Mouse (Mus musculus): ENCODE measurements at regions not wholly inside any gene's neighbourhood (a gene's known extent, or its start where the extent isn't known, plus 50 kb on each side); places are given as distances from the start of the nearest gene placed in this dataset.

- DNase-seq: no peak
Measured at GRCm38 (mm10) chr7:117859419-117859818, 256.6 kb downstream of the Rps15a start.

DNA sequence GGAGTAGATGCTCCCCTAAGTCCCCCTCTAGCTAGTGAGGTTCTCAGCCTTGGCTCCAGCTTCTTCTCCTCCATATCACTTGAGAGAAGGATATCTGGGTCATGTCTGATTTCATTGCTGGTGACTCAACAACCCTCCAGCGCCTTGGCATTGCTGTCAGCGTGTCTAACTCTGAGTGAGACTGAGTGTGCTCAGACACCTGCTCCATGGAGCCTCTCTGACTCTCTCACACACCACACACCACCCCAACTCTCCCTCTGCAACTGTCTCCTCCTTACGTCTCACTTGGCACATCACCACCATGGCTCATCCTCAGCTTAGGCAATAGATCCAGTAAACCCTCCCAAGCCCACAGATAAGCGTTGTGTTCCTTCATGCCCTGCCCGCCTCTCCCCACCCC, 260.0 kb downstream of the Rps15a start:
- DNase-seq: no peak

DNA sequence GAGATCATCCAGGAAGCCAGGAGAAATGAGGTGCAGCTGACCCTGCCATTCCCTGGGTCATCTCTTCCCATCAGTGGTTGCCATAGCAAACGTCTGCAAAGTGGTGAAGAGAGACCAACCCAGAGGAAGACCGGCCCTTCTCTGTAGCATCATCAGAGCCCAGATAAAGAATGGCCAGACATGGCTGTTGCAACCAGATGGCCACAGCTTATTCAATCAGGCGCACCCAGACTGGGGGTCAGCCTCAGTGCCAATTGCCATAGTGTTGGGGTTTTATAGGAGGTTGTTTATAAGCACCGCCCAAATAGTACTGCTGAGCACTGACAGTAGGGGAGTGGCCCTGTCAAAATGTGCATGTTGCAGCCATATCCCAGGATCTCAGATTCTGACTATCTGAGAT, 262.3 kb downstream of the Rps15a start:
- no peak for DNase-seq

DNA sequence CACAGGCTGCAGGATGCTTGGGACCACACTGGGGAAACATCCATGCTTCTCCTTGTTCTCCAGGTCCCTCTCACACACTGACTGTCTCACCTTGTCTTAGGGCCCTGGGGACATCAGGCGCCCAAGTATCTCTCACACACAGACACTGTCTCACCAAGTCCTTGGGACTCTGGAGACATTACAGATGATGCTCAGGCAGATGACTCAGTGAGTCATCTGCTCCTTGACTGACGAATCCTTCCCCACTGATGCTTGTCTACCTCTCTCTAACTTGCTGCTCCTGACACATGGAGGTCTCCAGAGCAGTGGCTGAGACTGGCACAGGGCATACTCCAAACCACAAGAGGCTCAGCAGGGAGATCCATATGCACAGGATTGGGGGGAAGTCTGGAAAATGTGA, 263.1 kb downstream of the Rps15a start:
- no peak for DNase-seq

DNA sequence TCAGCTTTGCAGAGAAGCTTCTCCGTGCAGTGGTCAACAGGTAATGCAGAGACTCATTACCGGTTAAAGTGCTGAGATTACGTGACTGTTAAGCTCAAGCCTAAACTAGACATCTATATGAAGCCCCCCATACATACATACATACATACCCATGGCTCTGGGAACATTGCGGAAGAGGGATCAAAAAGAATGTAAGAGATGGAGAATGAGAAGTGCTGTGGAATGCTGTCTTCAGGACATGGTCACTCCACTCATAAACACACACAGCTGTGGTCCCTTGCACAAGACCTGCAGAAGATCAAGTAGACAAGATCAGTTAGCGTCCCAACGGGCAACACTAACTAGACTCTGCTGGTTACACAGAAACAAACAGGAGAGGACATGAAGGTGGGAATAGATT, 265.2 kb downstream of the Rps15a start:
- no peak for DNase-seq

GRCm38 (mm10) chr7:117846041-117846440, 269.9 kb downstream of the Rps15a start:
- DNase-seq: no peak

- no peak for DNase-seq
Measured at GRCm38 (mm10) chr7:117842780-117843179, 273.2 kb downstream of the Rps15a start.

GRCm38 (mm10) chr7:117795035-117795434, 321.0 kb downstream of the Rps15a start:
- no peak for DNase-seq

DNA sequence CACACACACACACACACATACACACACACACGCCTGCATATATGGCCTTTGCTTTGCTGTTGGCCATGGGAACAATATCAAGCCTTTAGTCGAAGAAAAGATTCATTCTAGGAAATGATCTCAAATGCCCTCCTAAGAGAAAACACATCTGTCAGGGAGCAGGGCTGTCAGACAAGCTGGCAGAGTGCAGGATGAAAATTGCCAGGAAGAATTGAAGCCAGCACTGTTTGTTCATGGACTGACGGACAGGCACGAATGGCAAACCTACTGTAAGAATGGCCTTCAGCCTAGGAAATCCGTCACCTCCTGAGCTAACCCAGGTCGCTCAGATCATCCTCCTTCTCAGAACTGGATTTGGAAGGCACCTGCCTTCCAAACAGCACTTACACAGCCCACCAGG, 322.0 kb downstream of the Rps15a start:
- DNase-seq: no peak

- DNase-seq: no peak
Measured at GRCm38 (mm10) chr7:117792456-117792855, 323.5 kb downstream of the Rps15a start.

DNA sequence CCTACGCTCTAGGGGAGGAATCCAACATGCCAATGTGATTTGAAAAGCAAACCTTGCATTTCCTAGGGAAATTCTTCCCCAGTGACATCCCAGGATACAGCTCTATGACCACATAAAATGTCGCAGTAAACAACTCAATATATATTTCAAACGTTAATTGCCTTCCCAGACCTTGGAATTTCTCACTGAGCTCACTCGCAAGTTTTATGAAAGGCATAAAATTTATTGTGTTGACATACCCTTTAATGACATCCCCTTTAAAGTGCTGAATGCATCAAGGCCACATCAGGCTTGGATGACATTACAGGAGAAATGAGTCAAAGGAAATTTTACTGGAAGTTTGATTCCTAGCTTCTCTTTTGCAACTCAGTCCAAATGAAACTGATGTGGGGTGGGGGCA, 337.0 kb downstream of the Rps15a start:
- DNase-seq: no peak

DNA sequence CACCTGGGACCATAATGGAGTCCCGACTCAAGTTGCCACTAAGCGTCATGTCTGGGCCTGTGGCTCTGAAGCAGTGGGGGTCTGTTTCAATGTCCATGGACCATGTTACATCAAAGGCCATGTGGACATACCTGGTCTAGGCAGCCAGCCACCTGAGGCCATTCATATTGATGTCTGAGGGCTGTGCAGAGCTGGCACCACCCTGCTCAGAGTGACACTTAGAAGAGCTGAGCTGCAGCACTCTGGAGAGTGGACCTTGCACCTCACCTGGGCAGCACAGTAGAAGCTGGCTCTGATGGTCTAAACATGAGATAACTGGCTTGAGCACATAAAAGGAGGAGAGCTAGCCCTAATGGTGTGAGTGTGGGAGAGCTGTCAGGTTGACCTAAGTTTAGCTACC, 338.1 kb downstream of the Rps15a start:
- no peak for DNase-seq

DNA sequence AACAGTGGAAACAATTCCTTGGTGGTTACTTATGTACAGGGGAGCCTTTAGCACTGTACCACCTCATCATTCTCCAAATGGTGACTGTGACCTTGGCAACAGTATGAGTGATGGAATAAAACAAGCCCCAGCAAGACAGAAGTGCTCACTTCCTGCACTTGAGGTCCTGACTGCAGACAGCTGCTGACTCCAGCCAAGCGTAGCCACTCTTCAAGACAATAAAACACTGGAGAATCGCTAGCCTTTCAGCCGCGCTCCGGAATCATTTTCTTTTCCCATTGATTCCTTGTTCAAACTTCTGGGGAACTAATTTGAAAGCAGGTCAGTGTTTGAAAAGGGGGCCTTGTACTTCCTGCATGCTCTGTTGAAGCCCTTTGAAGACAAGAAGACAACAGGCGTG, 344.2 kb downstream of the Rps15a start:
- DNase-seq: no peak

DNA sequence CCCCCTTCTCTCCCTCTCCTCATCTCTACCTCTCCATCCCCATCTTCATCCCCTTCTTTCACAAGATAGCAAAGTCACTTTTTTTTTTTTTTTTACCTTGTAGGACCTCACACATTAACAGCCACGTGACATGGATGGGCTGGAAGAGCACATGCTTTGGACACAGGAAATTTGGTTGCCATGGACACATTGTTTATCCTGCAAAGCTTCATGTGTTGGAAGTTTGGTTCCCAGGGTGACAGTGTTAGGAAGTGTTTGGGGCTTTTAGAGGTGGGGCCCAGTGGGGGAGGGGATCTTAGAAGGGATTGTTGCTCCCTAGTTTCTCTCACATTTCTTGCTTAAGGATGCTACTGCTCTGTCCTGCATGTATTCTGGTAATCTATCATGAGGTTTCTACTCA, 356.5 kb downstream of the Rps15a start:
- no peak for DNase-seq

DNA sequence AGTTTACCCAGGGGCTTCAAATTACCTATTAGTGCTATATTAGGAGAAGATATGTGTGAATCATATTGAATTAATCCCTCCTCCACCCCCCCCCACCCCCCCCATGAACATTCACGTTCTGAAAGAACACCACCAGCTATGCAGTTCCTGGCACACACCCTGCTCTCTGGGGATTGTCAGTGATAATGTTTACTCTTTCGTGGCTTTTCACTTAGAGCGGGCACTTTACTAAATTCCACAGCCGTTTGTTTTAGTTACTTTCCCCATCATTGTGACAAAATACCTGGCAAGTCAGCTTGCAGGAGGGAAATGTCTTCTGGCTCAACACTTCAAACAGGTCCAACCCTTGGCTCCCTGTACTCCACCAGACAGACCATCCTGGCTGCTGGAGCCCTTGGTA, 359.0 kb downstream of the Rps15a start:
- DNase-seq: no peak

GRCm38 (mm10) chr7:117755830-117756229, 360.2 kb downstream of the Rps15a start:
- DNase-seq: no peak

- peak; percentile 21 for DNase-seq
Measured at GRCm38 (mm10) chr7:117753296-117753695, 362.7 kb downstream of the Rps15a start.

DNA sequence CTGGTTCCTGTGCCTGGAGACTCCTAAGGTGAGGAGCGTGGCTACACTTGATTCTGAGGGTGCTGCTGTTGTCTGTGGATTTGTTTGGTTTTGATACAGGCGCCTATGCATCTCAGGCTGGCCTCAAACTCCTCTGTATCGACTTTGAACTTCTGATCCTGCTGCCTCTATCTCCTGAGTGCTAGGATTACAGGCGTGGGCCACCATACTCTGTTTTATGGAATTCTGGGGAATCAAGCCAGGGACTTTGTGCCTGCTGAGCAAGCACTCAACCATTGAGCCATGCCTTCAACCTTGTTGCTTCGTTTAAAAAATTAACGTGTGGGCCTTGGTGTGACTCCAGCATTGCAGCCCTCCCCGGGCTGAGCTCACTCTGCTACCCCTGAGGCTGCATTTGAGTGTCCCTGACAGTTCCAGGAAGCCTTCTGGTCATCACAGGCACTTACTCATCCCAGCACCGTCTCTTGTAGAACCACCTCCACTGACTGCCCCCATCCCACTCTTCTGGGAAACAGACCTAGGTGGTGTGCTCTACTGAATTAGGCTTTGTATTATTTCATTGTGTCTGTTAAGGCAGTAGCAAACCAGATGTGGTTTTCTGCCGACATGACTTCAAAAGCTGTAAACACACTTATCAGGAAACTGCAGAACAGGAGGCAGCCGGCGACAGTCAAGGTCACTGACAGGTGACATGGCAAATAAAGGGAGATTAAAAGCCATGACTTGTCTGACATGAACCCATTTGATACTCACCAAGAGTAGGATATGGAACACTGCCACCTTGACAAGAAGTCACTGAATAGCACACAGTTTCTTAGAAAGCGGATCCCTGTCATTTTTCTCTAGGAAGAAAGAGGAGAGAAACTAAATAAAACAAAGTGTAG, 363.4 kb downstream of the Rps15a start:
- DNase-seq: no peak

- DNase-seq: no peak
Measured at GRCm38 (mm10) chr7:117747991-117748390, 367.2 kb downstream of the Xylt1 start.

DNA sequence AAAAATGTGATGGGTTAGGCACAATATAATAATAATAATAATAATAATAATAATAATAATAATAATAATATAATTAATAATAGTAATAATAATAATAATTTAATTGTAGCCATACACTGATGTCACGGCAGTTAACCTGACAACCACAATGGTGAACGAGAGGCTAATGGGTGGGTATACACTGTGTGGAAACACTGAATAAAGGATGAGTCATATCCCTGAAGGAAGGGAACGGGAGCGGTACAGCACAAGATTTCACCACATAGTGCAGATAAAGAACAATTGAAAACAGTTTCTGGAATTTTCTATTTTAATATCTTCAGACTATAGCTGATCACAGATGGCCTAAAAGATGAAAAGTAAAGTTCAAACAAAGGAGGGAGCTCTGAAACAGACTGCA, 365.6 kb downstream of the Xylt1 start:
- DNase-seq: no peak

DNA sequence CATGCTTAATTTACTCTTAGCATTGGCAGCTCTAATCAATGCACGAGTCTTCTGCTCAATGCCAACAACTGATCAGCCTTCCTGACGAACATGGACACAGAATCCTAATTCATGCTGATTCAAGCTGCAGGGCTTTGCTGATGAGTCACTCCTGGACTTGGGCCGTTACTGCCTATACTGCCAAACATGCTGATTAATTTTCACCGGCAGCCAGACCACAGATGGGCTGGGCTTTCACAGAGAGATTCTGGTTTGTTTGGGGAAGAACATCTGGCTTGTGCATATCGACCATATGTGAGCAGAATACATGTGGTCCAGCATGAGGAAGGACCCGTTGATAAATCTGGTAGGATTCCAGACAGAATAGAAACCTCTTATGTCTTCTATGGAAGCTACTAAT, 358.9 kb downstream of the Xylt1 start:
- DNase-seq: no peak

GRCm38 (mm10) chr7:117735699-117736020, 354.9 kb downstream of the Xylt1 start:
- DNase-seq: no peak

DNA sequence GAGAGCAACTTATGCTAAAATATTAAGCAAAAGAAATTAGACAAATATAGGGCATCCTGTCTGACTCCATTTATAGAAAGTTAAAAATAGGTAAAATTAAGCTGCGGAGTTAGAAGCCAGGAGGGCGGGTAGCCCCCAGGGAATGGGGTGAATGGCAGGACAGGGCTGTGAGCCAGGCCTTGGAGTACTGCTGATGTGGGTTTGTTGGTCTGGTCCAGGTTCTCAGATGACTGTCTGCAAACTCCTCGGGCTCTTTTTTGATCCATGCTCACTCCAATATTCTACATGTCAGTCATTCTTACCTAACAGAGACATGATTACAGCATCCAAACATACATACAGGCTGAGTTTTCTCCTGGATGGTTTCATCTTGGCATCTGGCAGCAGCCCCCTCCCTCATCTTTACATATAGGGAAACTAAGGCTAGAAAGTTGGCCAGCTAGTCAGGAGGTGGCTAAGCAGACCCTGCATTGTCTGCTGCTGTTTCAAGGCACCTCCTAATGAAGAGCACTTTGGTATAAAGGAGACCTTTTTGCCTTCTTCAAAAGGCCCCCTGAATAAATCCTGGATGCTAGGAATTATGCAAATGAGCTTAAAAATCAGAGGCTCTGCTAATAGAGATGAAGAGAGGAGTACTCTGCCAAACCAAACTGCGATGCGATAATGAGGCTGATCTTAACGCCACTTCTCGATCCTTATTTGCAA, 354.4 kb downstream of the Xylt1 start:
- DNase-seq: no peak

GRCm38 (mm10) chr7:117729067-117729466, 348.3 kb downstream of the Xylt1 start:
- no peak for DNase-seq
